Mouse (Mus musculus) bone marrow macrophage, adult 2 months (primary cell): ENCODE measurements around the gene As3mt. TPM values are rescaled to one million over a fixed set of nuclear protein-coding genes. Genes with fewer than 3 reads are reported as not detected.

Experiments used
- H3K27ac ChIP-seq: 2 replicates; pipeline ENCODE4 v1.5.1; 2012; ENCODE audit warnings: low read depth, low read length; ENCODE audit not compliant: insufficient read depth
- H3K4me1 ChIP-seq: 2 replicates; pipeline ENCODE4 v1.6.1; 2012; ENCODE audit warnings: low read length; ENCODE audit not compliant: control insufficient read depth, insufficient read depth
- H3K4me3 ChIP-seq: 2 replicates; pipeline ENCODE4 v1.5.1; 2012; ENCODE audit warnings: mild to moderate bottlenecking, low read length, moderate library complexity; ENCODE audit not compliant: insufficient read depth
- CTCF ChIP-seq: IDR thresholded peaks from 2 replicates; pipeline ENCODE4 v1.5.1; 2012; ENCODE audit warnings: low read depth, mild to moderate bottlenecking, low read length, moderate library complexity
- POLR2A ChIP-seq: IDR thresholded peaks from 2 replicates; pipeline ENCODE4 v1.6.1; 2012; ENCODE audit warnings: mild to moderate bottlenecking, low read depth, low read length, borderline replicate concordance
- polyA plus RNA-seq: library from polyadenylated mRNA; stranded (reverse); fragments of >200 nt; gene quantifications from 2 replicates; pipeline ENCODE4 v1.2.4, GENCODE M21; 2012; ENCODE audit not compliant: missing spikeins, insufficient read depth, insufficient read length

As3mt gene
- polyA plus RNA-seq = 9.8 and 10.7 TPM in 2 replicates

DNA sequence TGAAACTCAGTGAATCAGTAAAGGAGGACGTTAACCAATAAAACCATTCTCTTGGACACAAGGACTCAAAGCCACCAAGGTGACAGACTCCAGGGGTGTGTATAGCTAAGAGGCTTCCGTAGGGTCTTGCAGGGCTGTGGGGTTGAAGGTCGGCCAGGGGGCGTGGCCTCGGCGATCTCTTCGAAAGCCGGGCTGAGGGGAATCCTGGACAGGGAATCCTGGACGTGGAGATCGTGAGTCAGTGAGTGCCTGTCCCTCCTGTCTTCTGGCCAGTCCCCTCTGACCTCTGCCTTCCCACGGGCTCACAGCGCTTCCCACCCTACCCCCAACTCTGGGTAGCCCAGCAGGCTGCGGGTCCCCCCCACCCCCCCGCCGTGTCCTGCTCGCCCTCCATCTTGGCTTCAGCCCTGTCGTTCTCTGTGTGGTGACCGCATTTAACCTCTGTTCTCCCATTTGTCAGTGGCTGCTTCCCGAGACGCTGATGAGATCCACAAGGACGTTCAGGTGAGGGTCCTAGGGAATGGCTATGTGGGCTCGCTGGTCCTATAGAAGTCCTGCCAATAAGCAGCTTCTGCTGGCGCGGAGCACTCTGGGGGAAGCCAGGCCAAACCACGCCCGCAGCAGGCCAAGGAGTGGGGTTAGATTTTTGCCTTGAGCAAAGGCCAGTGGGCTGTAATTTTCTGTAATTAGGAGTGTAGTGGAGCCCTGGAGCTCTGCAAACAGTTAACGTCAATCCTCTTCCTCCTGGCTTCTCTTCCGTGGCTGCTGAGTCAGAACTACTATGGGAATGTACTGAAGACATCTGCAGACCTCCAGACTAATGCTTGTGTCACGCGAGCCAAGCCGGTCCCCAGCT lies at the start of gene As3mt:
TSS of gene As3mt (plus strand) at position 163 of the 856 bp plus-strand sequence.
- Histone ChIP-seq H3K4me3 (peak within 1 kb of the TSS; percentile 31; the same call in 1 of the 2 replicates), H3K4me1 (0 out of 2 replicates have a peak, but pooled peaks cover 2% of the 10 kb centered on the region), H3K27ac (no peak within 1 kb of the TSS)
- TF ChIP-seq POLR2A (no peak), CTCF (no peak)

DNA sequence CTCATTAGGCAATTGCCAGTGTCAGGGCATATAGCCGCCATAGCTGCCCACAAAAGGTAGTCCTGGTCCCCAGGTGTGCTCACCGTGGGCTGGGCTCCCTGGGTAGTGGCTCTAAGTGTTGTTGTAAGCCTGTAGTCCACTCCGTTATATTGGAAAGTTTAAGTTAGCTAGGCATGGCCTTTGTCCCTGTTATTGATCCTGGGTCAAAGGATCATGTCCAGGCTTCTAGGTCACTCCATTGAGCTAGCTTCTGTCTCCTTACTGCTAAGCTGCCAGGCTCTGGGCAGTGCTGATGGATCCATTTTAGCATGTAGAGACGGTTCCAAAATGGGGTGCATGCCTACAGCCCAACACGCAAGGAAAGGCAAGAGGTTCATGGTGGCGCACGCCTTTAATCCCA lies 48.9 kb upstream of the As3mt start:
- Histone ChIP-seq H3K27ac (no peak overlapping the region), H3K4me3 (no peak overlapping the region), H3K4me1 (peaks cover 6% of the 10 kb centered on the region)
- no peak for TF ChIP-seq POLR2A
- no peak for TF ChIP-seq CTCF

DNA sequence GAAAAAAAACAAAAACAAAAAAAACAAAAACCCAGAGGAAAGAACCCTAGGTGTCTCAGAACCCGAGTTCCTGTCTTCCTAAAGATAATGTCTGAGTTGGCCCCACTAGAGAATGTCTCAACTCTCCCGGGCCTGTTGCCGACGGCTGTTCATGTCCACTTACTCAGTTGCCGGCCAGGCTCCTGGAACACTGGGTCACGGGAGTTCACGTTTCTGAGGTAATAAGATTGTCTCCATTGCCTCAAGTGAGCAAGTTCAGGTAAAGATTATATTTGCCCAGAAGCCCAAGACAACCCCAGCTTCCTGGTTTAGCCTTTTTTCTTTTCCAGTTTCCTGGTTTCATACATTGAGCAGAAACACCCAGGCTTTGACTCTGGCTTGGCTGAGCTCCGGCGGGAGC lies 48.4 kb upstream of the As3mt start:
- Histone ChIP-seq H3K4me3 (no peak overlapping the region), H3K4me1 (peaks cover 1% of the 10 kb centered on the region), H3K27ac (no peak overlapping the region)
- TF ChIP-seq POLR2A (no peak), CTCF (no peak)

DNA sequence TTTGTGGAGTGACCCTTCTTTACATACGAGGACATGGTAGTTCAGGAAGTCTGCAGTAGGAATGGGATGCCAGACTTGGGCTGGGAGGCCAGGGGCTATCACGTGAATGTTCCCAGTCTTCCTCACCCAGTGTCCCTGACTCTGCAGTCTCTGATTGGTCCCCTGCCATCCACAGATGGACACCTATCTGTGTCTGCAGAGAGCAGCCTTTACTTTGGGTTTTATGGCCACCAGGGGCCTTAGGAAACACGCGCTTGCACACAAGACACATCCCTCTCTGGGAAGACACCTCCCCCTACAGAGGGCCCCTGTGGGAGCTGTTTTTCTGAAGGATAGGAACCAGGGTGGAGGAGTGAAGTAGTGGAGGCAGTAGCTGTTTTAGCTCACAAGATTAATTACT lies 45.7 kb upstream of the As3mt start:
- no peaks in the 10 kb centered on the region for H3K4me1 ChIP-seq
- TF ChIP-seq POLR2A (no peak), CTCF (no peak)

DNA sequence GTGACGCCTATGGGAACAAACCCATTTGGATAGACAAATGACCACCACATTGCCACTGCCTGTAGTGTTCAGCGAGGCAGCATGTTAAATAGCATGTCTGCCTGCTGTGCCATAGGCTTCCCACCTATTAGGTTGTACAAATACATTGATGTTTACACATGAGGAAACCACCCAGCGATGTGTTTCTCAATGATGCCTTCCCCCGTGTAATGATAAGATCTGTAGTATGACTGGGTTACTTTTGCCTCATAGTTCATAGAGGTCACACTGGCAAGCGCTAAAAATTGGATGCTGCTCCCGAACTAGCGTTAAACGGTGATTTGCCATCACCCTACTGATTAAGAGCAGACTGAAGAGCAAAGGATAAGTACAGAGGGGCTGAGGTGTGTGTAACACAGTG lies 45.0 kb upstream of the As3mt start:
- H3K4me1 ChIP-seq = no peaks in the 10 kb centered on the region
- TF ChIP-seq POLR2A = no peak
- no peak for TF ChIP-seq CTCF
- H3K27ac ChIP-seq = no peak overlapping the region

More for the DNA sequence above, 45.7 kb upstream of the As3mt start:
- Histone ChIP-seq H3K27ac (no peak overlapping the region), H3K4me3 (no peak overlapping the region)

DNA sequence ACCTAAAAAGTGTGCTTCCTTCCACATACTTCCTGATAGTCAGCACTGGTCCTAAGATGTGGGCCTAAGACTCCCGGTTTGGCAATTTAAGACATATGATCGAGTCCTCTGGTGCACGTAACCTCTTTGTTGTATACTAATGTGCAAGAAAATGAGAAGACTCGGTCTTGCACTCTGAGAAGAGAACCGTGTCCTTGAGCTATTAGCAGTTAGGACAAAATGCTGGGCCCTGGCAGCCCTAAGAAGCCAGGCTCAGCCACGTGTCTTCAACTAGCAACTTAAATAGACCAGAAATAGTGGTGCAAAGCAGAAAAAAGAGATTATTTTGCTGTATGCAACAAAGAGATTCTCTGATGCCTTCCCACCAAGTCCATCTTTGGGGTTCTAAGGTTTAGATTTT lies 44.5 kb upstream of the As3mt start:
- no peak overlapping the region for H3K27ac ChIP-seq
- TF ChIP-seq CTCF = no peak
- no peak for TF ChIP-seq POLR2A
- H3K4me1 ChIP-seq = no peaks in the 10 kb centered on the region
- H3K4me3 ChIP-seq = no peak overlapping the region

More for the DNA sequence above, 45.0 kb upstream of the As3mt start:
- no peak overlapping the region for H3K4me3 ChIP-seq

DNA sequence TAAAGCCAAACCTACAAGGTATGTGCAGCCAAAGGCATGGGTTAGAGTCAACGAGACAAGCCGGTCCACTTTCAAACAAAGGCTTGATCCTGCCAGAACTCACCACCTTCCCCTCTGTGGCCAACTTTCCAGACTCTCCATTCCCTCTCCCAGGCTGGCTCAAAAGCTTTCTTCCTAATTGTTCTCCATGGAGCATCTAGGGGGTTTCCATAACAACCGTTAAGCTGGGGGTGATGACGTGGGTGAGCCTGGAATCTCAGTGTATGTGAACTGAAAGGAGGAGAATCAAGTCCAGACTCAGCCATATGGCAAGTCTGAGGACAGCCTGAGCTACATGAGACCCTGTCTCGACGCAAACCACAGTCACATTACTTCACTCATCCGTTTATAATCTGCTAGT lies 41.8 kb upstream of the As3mt start:
- H3K4me1 ChIP-seq = no peaks in the 10 kb centered on the region
- H3K27ac ChIP-seq = no peak overlapping the region
- TF ChIP-seq POLR2A = no peak
- TF ChIP-seq CTCF = no peak
- H3K4me3 ChIP-seq = no peak overlapping the region

DNA sequence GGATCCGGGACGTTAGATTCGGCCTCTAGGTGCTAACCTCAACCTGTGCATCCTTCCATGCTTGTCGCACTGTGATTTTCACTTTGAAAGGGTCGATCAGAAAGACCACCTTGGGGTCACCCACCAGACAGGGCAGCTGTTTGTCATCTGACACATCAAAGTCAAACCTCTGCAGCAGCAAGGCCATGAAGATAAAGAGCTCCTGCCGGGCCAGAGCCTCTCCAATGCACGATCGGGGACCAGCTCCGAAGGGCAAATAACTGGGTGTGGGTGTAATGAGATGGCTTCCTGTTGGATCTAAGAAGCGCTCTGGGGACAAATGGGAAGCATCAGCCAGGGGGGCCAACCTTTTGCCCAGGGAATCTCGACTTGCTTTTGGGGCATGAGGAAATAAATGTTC lies 40.0 kb upstream of the As3mt start:
- Histone ChIP-seq H3K4me3 (no peak overlapping the region), H3K4me1 (no peaks in the 10 kb centered on the region), H3K27ac (no peak overlapping the region)
- TF ChIP-seq POLR2A = no peak
- TF ChIP-seq CTCF = no peak

DNA sequence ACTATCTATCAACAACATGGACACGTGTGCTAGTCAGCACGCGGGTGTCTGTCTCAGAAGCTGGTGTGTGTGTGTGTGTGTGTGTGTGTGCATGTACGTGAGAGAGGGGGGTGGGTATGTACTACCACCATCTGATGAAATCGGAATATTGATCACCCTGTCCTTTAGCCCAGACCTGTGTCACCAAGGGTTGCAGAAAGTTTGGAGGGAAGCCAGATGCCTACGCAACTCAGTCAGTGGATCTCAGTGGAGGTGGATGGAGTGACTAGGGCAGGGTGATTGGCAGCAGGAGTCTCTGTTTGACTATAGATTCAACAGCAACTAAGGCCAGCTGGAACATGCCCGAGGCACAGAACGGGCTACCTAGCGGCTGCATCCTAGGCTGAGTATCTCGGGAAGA lies 39.0 kb upstream of the As3mt start:
- TF ChIP-seq POLR2A (no peak), CTCF (no peak)
- Histone ChIP-seq H3K4me3 (no peak overlapping the region), H3K4me1 (no peaks in the 10 kb centered on the region), H3K27ac (no peak overlapping the region)

DNA sequence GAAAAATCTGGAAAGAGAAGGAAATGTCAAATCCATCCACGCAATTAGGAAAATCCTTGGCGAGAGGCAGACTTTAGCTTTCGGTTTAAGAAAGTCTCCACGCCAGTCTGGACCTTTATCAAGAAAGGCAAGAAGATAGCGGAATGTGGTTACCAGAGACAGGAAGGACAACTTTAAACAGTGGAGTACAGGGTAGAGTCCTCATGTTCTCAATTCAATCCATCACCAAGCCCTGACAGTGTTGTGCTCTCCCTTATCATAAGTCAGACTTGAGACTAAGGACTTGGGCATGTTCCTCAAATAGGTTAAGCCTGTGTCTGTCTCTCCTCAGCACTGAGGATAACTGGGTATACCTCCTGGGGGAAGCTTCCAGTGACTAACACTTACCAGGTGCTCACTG lies 37.5 kb upstream of the As3mt start:
- TF ChIP-seq POLR2A (no peak), CTCF (no peak)
- H3K4me3 ChIP-seq = no peak overlapping the region
- no peaks in the 10 kb centered on the region for H3K4me1 ChIP-seq
- H3K27ac ChIP-seq = no peak overlapping the region

DNA sequence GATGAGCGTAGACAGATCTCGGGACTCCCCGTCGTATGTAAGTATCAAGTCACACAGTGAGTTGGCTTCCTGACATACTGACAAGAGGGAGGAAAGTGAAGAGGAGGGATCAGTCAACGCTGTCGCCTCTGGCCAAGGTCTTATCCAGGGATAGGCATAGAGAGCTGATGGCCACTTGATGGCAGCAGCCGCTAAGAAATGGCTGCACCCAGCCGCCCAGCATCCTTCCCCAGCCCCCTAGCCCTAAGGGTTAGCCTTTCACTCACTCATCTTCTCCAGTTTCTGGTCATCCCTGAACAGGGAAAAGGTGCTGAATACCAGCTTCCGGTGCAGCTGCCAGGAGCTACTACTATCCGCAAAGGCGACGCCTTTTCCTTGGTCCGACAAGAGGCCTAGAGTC lies 36.6 kb upstream of the As3mt start:
- TF ChIP-seq CTCF = peak; percentile 77
- TF ChIP-seq POLR2A = no peak
- H3K4me3 ChIP-seq = no peak overlapping the region
- H3K4me1 ChIP-seq = no peaks in the 10 kb centered on the region
- H3K27ac ChIP-seq = no peak overlapping the region
